Mouse (Mus musculus) ES-CJ7 (cell line): ENCODE measurements around the gene Slc48a1.
A peak's percentile ranks its signal among the peaks of the same experiment; 100 is the strongest.

ENCODE experiments used
- DNase-seq: peaks from one replicate; pipeline ENCODE4 v3.0.0; 2011; ENCODE audit warnings: low read depth, low spot score

Gene Slc48a1

GRCm38 (mm10) chr15:97778311-97779098 lies at the start of gene Slc48a1:
Gene Slc48a1, plus strand, starts transcription at chr15:97778520.
- DNase-seq = no peak

GRCm38 (mm10) chr15:97728804-97729203 lies 49.5 kb upstream of the Slc48a1 start:
- no peak for DNase-seq

GRCm38 (mm10) chr15:97730365-97730764 lies 48.0 kb upstream of the Slc48a1 start:
- no peak for DNase-seq

GRCm38 (mm10) chr15:97731111-97731510 lies 47.2 kb upstream of the Slc48a1 start, which contains the start of gene Endou:
Gene Endou, minus strand, starts transcription at chr15:97731339.
- no peak for DNase-seq

GRCm38 (mm10) chr15:97731988-97732387 lies 46.3 kb upstream of the Slc48a1 start:
- DNase-seq = no peak

- DNase-seq = no peak
Measured at GRCm38 (mm10) chr15:97738923-97739322, 39.4 kb upstream of the Slc48a1 start.

GRCm38 (mm10) chr15:97740283-97740732 lies 38.0 kb upstream of the Slc48a1 start:
- no peak for DNase-seq

- no peak for DNase-seq
Measured at GRCm38 (mm10) chr15:97741662-97742061, 36.7 kb upstream of the Slc48a1 start.

- no peak for DNase-seq
Measured at GRCm38 (mm10) chr15:97742074-97742473, 36.2 kb upstream of the Slc48a1 start.

GRCm38 (mm10) chr15:97742600-97742999 lies 35.7 kb upstream of the Slc48a1 start:
- DNase-seq = no peak

GRCm38 (mm10) chr15:97743210-97743609 lies 35.1 kb upstream of the Slc48a1 start:
- no peak for DNase-seq

GRCm38 (mm10) chr15:97743961-97744525 lies 34.3 kb upstream of the Slc48a1 start:
- no peak for DNase-seq

- no peak for DNase-seq
Measured at GRCm38 (mm10) chr15:97744930-97745329, 33.4 kb upstream of the Slc48a1 start.

- no peak for DNase-seq
Measured at GRCm38 (mm10) chr15:97745331-97745730, 33.0 kb upstream of the Slc48a1 start.

GRCm38 (mm10) chr15:97746278-97746677 lies 32.0 kb upstream of the Slc48a1 start:
- no peak for DNase-seq

- no peak for DNase-seq
Measured at GRCm38 (mm10) chr15:97746748-97747147, 31.6 kb upstream of the Slc48a1 start.

- no peak for DNase-seq
Measured at GRCm38 (mm10) chr15:97747486-97747885, 30.8 kb upstream of the Slc48a1 start.

- DNase-seq = no peak
Measured at GRCm38 (mm10) chr15:97748309-97748708, 30.0 kb upstream of the Slc48a1 start.

- no peak for DNase-seq
Measured at GRCm38 (mm10) chr15:97748964-97749363, 29.4 kb upstream of the Slc48a1 start.

GRCm38 (mm10) chr15:97749397-97749796 lies 28.9 kb upstream of the Slc48a1 start:
- no peak for DNase-seq

- no peak for DNase-seq
Measured at GRCm38 (mm10) chr15:97749841-97750240, 28.5 kb upstream of the Slc48a1 start.

GRCm38 (mm10) chr15:97750697-97751096 lies 27.6 kb upstream of the Slc48a1 start:
- no peak for DNase-seq

- peak; percentile 63 for DNase-seq
Measured at GRCm38 (mm10) chr15:97751676-97752075, 26.6 kb upstream of the Slc48a1 start.
